Mouse (Mus musculus) liver, embryonic 11.5 days (tissue): ENCODE results near the gene Haus2. TPM values are rescaled to one million over a fixed set of nuclear protein-coding genes. Genes with fewer than 3 reads are reported as not detected.
"Not testable (repeated sequence)": the region's sequence is repeated elsewhere in the genome, so short reads cannot be mapped to it uniquely, and the experiment has no call there.

Source experiments
- ATAC-seq: fragments of 200-750 bp; cut with Nextera tagmentation; replicated peaks from 2 replicates; pipeline ENCODE4 v1.8.0; 2017; ENCODE audit warnings: moderate number of reproducible peaks, mild to moderate bottlenecking, moderate TSS enrichment, moderate library complexity; ENCODE audit not compliant: low FRiP score
- DNase-seq: peaks from one replicate; pipeline ENCODE4 v3.0.0-alpha.2; 2017; ENCODE audit warnings: low spot score
- H3K27ac ChIP-seq: fragments of 300-500 bp; sonication (generic); 2 replicates; pipeline ENCODE4 v1.5.1; 2014; ENCODE audit warnings: mild to moderate bottlenecking, low read depth, low read length, control low read depth
- H3K27me3 ChIP-seq: fragments of 300-500 bp; sonication (generic); replicated peaks from 2 replicates; pipeline ENCODE4 v1.6.1; 2014; ENCODE audit warnings: low read length, mixed read lengths; ENCODE audit not compliant: control insufficient read depth, insufficient read depth
- H3K36me3 ChIP-seq: fragments of 300-500 bp; sonication (generic); 2 replicates; pipeline ENCODE4 v1.6.1; 2014; ENCODE audit warnings: mild to moderate bottlenecking, low read length, moderate library complexity, mixed read lengths; ENCODE audit not compliant: control insufficient read depth, insufficient read depth
- H3K4me1 ChIP-seq: fragments of 300-500 bp; sonication (generic); replicated peaks from 2 replicates; pipeline ENCODE4 v1.6.1; 2014; ENCODE audit warnings: low read length, mixed read lengths; ENCODE audit not compliant: control insufficient read depth, insufficient read depth
- H3K4me2 ChIP-seq: fragments of 300-500 bp; sonication (generic); 2 replicates; pipeline ENCODE4 v1.6.1; 2014; ENCODE audit warnings: mild to moderate bottlenecking, control low read depth, moderate library complexity
- H3K4me3 ChIP-seq: fragments of 300-500 bp; sonication (generic); 2 replicates; pipeline ENCODE4 v1.5.1; 2014; ENCODE audit warnings: low read depth, low read length, control low read depth
- H3K9ac ChIP-seq: fragments of 300-500 bp; sonication (generic); 2 replicates; pipeline ENCODE4 v1.6.1; 2014; ENCODE audit warnings: low read depth, low read length, control low read depth
- H3K9me3 ChIP-seq: fragments of 300-500 bp; sonication (generic); 2 replicates; pipeline ENCODE4 v1.6.1; 2016; ENCODE audit warnings: low read length, inconsistent platforms, mixed read lengths; ENCODE audit not compliant: control insufficient read depth
- WGBS: fragments of 180-500 bp; shearing (Covaris S2); extraction: QIAGEN DNeasy Blood & Tissue Kit; methylation state at CpG from one replicate; pipeline ENCODE4 v1.1.7; 2014; 5-methylcytosine and 5-hydroxymethylcytosine counted together
- polyA plus RNA-seq: library from polyadenylated mRNA; unstranded; fragments of >200 nt; fragmentation: Nextera tagmentation; extraction: Ambion mirVana; gene quantifications from 2 replicates; pipeline ENCODE4 v1.2.1, GENCODE M21; 2014

Haus2 gene
- polyA plus RNA-seq, 1 experiment from 2014 or later: 30.6 TPM

DNA sequence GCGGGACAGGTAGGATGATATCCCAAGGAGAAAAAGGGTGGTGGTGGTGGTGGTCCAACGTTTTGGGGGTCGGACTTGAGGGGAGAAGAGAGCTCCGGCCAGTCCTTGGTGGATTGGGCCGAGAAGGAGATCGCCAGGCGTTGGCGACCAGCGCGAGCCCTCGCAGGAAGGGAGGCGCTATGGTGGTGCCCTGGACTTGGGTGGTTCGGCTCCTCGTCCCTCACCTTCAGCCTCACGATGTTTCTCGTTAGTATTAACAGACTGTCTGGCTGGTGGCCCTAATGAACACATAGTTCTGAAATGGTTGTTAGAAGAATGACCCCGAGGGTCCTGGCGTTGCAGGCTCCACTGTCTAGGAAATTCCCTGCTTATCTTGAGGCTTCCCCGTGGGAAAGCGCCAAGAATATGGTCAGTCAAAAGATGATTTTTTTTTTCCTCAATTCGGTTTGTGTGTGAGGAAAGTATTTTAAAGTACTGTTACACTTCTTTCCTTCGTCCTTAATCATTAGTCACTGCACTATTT, 41.3 kb upstream of the Haus2 start:
- no peak for DNase-seq
- Histone ChIP-seq H3K4me1 (peaks cover 18% of the 10 kb centered on the region), H3K4me2 (peak overlapping the region; percentile 77), H3K27ac (peak overlapping the region; percentile 79), H3K9ac (peak overlapping the region; percentile 73), H3K36me3 (no peaks in the 10 kb centered on the region), H3K4me3 (peak overlapping the region; percentile 65), H3K9me3 (no peaks in the 10 kb centered on the region), H3K27me3 (no peaks in the 10 kb centered on the region)
- 1% methylated on average over 22 of the region's 22 CpGs for WGBS
- ATAC-seq: peak; percentile 41

DNA sequence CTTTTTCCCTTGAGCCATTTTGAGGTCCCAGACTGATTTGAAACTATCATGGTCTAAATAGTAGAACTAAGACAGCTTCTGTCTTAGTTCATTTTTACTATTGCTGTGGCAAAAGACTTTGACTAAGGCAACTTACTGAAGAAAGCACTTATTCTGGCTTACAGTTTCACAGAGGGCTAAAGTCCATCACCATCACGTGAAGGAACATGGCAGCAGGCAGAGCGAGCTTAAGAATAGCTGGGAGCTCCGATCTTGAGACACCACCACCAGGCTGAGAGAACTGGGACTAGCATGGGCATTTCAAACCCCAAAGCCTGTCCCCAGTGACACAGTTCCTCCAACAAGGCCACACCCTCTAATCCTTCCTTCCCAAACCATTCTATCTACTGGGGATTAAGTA, 38.1 kb upstream of the Haus2 start:
- 90% methylated on average over 3 of the region's 3 CpGs for WGBS
- H3K27me3 ChIP-seq: no peaks in the 10 kb centered on the region
- no peaks in the 10 kb centered on the region for H3K36me3 ChIP-seq
- ATAC-seq (no peak), DNase-seq (no peak)
- H3K4me1 ChIP-seq: peaks cover 22% of the 10 kb centered on the region
- H3K4me3 ChIP-seq: no peak overlapping the region
- H3K4me2 ChIP-seq: no peak overlapping the region
- no peaks in the 10 kb centered on the region for H3K9me3 ChIP-seq
- no peak overlapping the region for H3K27ac ChIP-seq
- H3K9ac ChIP-seq: no peak overlapping the region

DNA sequence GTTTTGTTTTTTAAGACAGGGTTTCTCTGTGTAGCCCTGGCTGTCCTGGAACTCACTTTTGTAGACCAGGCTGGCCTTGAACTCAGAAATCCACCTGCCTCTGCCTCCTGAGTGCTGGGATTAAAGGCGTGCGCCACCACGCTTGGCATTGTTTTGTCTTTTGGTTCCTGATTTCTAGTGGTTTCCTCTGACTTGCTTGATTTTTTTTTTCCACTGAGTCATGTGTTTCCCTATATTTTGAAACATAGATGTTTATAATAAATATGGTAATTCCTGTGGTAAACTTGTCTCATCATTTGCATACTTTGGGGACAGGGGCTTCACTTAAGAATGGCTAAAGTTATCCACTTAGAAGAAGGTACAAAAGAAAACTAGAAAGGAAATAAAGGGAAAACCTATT, 37.0 kb upstream of the Haus2 start:
- WGBS: 89% methylated on average over 3 of the region's 3 CpGs
- H3K27me3 ChIP-seq, H3K4me2 ChIP-seq, H3K36me3 ChIP-seq, DNase-seq, H3K27ac ChIP-seq, H3K9me3 ChIP-seq, ATAC-seq, H3K4me3 ChIP-seq, H3K9ac ChIP-seq: not testable (repeated sequence)
- peaks cover 29% of the 10 kb centered on the region for H3K4me1 ChIP-seq

DNA sequence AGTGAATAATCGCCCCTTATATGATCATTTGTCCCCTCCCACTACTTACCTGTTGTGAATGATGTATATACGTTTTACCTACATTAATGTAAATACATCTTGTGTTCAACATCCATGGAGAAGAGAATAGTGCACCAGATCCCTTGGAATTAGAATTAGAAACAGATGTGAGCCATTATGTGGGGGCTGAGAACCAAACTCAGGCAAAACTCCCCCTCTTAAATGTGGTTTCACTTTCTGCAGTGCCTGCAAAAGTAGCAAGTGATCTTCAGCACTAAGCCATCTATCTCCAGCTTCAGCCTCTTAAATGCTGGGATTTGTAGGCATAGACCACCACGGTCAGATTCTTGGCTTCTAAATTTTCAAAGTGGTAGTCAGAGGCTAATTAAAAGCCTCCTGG, 34.1 kb upstream of the Haus2 start:
- Histone ChIP-seq H3K27me3 (no peaks in the 10 kb centered on the region), H3K9me3 (no peaks in the 10 kb centered on the region), H3K9ac (no peak overlapping the region), H3K27ac (peak overlapping the region; percentile 49; the same call in 1 of the 2 replicates), H3K4me2 (peak overlapping the region; percentile 41), H3K4me1 (peaks cover 34% of the 10 kb centered on the region), H3K4me3 (no peak overlapping the region), H3K36me3 (no peaks in the 10 kb centered on the region)
- DNase-seq (no peak), ATAC-seq (no peak)
- WGBS: 69% methylated on average over 3 of the region's 3 CpGs

DNA sequence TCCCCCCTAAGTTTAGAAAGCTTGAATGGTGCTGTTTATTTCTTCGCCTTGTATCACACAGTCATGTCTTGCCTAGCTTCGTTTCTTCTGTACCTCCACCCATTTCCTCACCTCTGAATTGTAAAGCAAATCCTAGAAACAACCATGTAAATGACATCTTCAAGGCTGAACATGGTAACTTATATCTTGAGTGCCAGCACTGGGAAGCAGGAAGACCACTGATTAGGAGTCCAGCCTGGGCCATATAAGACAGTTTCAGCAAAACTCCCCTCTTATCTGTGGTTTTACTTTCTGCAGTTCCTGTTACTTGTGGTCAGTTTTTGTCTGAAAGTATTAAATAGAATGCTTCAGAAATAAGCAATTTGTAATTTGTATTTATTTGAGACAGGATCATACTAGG, 33.2 kb upstream of the Haus2 start:
- Histone ChIP-seq H3K4me2 (peak overlapping the region; percentile 41), H3K4me3 (no peak overlapping the region), H3K27ac (peak overlapping the region; percentile 53), H3K9ac (no peak overlapping the region), H3K9me3 (no peaks in the 10 kb centered on the region), H3K4me1 (peaks cover 33% of the 10 kb centered on the region), H3K27me3 (no peaks in the 10 kb centered on the region), H3K36me3 (no peaks in the 10 kb centered on the region)
- DNase-seq (no peak), ATAC-seq (peak; percentile 70)
- WGBS: 39% methylated on average over 2 of the region's 2 CpGs

DNA sequence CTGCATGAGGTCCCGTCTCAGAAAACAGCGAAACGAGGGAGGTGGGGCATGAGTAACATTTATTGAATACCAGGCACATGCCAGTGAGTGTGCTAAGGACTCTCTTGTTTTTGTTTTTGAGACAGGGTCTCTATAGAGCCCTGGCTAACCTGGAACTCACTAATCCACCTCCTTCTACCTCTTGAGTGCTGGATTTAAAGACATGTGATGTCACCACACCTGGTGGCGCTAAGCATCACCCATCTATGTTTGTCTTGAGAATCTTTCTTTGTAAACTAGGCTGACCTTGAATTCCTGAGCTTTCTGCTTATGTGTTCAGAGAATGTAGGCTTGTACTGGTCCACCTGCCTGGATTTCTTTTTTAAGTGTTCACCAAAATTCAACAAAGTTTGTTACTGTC, 31.4 kb upstream of the Haus2 start:
- no peak overlapping the region for H3K4me2 ChIP-seq
- H3K9me3 ChIP-seq: no peaks in the 10 kb centered on the region
- no peaks in the 10 kb centered on the region for H3K27me3 ChIP-seq
- peaks cover 31% of the 10 kb centered on the region for H3K4me1 ChIP-seq
- ATAC-seq (no peak), DNase-seq (no peak)
- H3K9ac ChIP-seq: no peak overlapping the region
- WGBS: 77% methylated on average over 4 of the region's 4 CpGs
- H3K4me3 ChIP-seq: no peak overlapping the region
- H3K36me3 ChIP-seq: no peaks in the 10 kb centered on the region
- H3K27ac ChIP-seq: no peak overlapping the region

DNA sequence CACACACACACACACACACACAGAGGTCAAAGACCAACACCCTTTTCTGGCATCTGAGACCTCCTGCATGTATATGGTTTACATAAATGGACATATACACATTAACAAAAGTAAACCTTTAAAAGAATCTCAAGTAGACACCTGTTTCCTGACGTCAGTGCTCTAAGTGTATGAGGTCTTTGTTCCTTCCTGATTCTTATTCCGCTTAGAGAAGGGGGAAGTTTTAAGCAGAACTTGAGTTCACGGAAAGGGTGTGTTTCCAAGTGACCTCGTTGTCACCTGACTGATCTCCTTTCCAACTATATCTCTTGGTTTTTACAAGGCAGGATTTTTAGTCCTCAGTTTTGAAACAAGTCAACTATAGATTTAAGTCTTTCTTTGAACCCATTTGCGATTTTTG, 30.9 kb upstream of the Haus2 start:
- Histone ChIP-seq H3K36me3 (no peaks in the 10 kb centered on the region), H3K4me2 (no peak overlapping the region), H3K27ac (no peak overlapping the region), H3K4me3 (no peak overlapping the region), H3K27me3 (no peaks in the 10 kb centered on the region), H3K4me1 (peaks cover 30% of the 10 kb centered on the region), H3K9ac (no peak overlapping the region), H3K9me3 (no peaks in the 10 kb centered on the region)
- DNase-seq: no peak
- 57% methylated on average over 5 of the region's 5 CpGs for WGBS
- ATAC-seq: no peak

DNA sequence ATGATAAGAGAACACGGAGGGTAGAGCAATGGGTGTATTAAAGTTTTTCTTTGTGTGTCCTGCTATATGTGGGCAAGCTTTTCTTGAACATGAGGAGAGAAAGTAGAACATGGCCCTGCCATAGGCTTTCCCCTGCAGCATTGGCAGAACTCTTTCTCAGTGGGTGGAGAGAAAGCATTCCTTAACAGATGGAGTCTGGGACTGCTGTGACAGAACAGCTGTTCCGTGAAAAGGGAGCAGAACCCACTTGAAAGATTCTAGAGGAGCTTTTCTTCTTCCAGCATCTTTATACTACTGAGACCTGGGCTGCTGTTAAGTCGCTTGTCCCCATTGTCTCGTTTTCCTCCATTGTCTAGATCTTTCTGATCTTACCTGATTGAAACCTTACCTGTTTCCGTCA, 19.4 kb upstream of the Haus2 start:
- peaks cover 22% of the 10 kb centered on the region for H3K36me3 ChIP-seq
- no peak overlapping the region for H3K4me3 ChIP-seq
- ATAC-seq: no peak
- H3K9me3 ChIP-seq: no peaks in the 10 kb centered on the region
- no peaks in the 10 kb centered on the region for H3K27me3 ChIP-seq
- H3K27ac ChIP-seq: no peak overlapping the region
- 83% methylated on average over 5 of the region's 5 CpGs for WGBS
- no peak overlapping the region for H3K4me2 ChIP-seq
- H3K4me1 ChIP-seq: no peaks in the 10 kb centered on the region
- no peak overlapping the region for H3K9ac ChIP-seq
- DNase-seq: no peak

DNA sequence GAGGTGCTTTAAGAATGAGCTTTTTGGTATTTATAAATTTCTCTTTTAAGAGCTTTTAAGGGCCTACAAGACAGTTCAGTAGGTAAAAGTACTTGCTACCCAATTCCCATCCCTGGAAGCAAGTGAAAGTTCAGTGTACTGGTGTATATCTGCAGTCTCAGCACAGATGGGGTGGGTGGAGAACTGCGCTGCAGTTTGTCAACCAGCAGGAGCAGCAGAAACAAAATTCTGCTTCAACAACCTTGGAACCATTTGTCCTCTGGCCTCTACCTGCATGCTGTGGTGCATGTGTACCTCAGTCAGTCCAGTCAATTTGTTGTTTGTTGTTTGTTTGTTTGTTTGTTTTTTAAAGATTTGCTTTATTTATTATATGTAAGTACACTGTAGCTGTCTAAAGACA, 17.0 kb upstream of the Haus2 start:
- Histone ChIP-seq H3K9ac (no peak overlapping the region), H3K9me3 (no peaks in the 10 kb centered on the region), H3K27me3 (no peaks in the 10 kb centered on the region), H3K4me2 (no peak overlapping the region), H3K4me3 (no peak overlapping the region), H3K4me1 (no peaks in the 10 kb centered on the region), H3K27ac (no peak overlapping the region), H3K36me3 (peaks cover 26% of the 10 kb centered on the region)
- 92% methylated on average over 1 of the region's 1 CpGs for WGBS
- ATAC-seq: no peak
- DNase-seq: no peak
